Mouse (Mus musculus): ENCODE data around the gene C130026I21Rik. TPM values are rescaled to one million over a fixed set of nuclear protein-coding genes. Genes with fewer than 3 reads are reported as not detected.

The C130026I21Rik gene
- polyA plus RNA-seq (2015; fragmentation: Nextera tagmentation; extraction: Ambion mirVana), result 0.94 and 1.1 TPM in 2 replicates

DNA sequence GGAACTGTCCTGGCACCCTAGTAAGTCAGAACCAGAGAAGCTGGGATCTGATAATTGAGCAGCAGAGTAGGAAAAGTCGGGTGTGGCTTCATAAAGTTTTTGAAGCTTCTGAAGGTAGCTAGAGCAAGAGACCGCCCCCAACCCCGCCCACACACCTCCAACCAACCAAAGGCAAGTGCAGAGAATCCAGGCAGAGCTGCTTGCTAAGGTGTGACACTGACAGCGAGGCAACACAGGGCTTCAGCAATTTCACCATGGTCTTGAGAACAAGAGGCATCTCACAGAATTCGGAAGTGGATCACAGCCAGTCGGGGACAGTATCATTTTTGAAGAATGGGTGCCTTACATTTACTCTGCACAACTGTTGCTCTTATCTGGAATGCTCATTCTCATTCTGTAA lies at the start of gene C130026I21Rik:
C130026I21Rik (minus strand) TSS at position 101 of the 400 bp plus-strand sequence.

DNA sequence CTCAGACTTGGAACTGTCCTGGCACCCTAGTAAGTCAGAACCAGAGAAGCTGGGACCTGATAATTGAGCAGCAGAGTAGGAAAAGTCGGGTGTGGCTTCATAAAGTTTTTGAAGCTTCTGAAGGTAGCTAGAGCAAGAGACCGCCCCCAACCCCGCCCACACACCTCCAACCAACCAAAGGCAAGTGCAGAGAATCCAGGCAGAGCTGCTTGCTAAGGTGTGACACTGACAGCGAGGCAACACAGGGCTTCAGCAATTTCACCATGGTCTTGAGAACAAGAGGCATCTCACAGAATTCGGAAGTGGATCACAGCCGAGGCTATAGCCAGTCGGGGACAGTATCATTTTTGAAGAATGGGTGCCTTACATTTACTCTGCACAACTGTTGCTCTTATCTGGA lies 160.6 kb downstream of the C130026I21Rik start, which contains the start of gene A530032D15Rik:
A530032D15Rik (minus strand) TSS at position 101 of the 400 bp plus-strand sequence.

DNA sequence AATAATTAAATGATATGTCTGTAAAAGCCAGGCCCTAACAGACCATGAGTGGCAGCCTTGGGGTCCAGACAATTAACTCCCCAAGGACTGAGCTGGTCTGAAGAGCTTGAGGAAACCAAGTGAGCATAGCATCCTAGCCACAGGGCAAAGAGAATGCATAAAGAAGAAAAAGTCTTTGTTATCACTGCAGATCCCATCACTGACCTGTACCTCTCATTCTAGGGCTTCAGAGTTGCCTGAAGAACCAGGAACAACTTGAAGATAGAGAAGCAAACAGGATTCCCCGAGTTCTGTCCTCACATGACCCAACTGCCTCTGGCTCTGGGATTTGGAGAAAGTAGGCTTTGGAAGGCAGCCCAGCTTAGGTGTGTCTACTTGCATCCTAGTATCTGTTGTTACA lies 170.5 kb downstream of the C130026I21Rik start, which contains the start of gene Gm10553:
Gm10553 (plus strand) TSS at position 301 of the 400 bp plus-strand sequence.

Other genes with a start within 250 kb of the C130026I21Rik start
- gene Gm10553, start 170.4 kb downstream of the C130026I21Rik start, polyA plus RNA-seq (2015; fragmentation: Nextera tagmentation; extraction: Ambion mirVana), result not detected in 2 replicates
- 0.38 and 0.46 TPM in 2 replicates for gene A530032D15Rik, start 160.7 kb downstream of the C130026I21Rik start, polyA plus RNA-seq (2015; fragmentation: Nextera tagmentation; extraction: Ambion mirVana)

All from spleen, postnatal 0 days (tissue).